Mouse (Mus musculus): Measurements from ENCODE around the gene Sp1.

DNA sequence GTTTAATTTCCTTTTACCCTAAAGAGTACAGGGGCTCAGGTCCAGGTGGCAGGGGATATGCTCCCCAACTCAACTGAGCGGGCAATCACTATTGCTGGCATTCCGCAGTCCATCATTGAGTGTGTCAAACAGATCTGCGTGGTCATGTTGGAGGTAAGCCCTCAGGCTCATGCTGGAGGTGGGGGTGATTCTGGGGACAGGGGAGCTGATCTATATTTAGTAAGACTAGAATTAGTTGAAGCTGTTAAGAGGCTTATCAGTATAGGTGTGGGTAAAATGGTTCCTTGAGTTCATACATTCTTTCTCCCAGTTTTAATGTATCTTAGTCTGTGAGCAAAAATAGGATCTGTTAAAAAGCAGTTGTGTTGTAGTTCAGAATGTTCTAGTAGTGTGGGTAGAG lies 77.2 kb downstream of the Sp1 start:
- TF ChIP-seq POLR2A (IDR thresholded peaks at IDR 0.05; ENCODE audit: low read depth, low read length) = no peak
- no peak for TF ChIP-seq CTCF (IDR thresholded peaks at IDR 0.05; ENCODE audit: extremely low read depth, insufficient read length, insufficient replicate concordance, low read depth, low read length)
